Mouse (Mus musculus) heart, embryonic 16.5 days (tissue): ENCODE data around the gene Babam2. TPM values are rescaled to one million over a fixed set of nuclear protein-coding genes. Genes with fewer than 3 reads are reported as not detected.
"Not testable (repeated sequence)": the region's sequence is repeated elsewhere in the genome, so short reads cannot be mapped to it uniquely, and the experiment has no call there.

Source experiments
- ATAC-seq: fragments of 200-750 bp; cut with Nextera tagmentation; replicated peaks from 2 replicates; pipeline ENCODE4 v1.8.0; 2017; ENCODE audit warnings: moderate number of reproducible peaks; ENCODE audit not compliant: insufficient read depth, low FRiP score; ENCODE audit errors: extremely low read depth
- H3K27ac ChIP-seq: fragments of 300-500 bp; sonication (generic); 2 replicates; pipeline ENCODE4 v1.5.1; 2014; ENCODE audit warnings: mild to moderate bottlenecking, low read length, control low read depth, moderate library complexity
- H3K27me3 ChIP-seq: fragments of 300-500 bp; sonication (generic); 2 replicates; pipeline ENCODE4 v1.6.1; 2014; ENCODE audit warnings: low read length, mixed read lengths; ENCODE audit not compliant: control insufficient read depth, insufficient read depth
- H3K36me3 ChIP-seq: fragments of 300-500 bp; sonication (generic); 2 replicates; pipeline ENCODE4 v1.6.1; 2014; ENCODE audit not compliant: control insufficient read depth, insufficient read depth
- H3K4me1 ChIP-seq: fragments of 300-500 bp; sonication (generic); 2 replicates; pipeline ENCODE4 v1.6.1; 2014; ENCODE audit warnings: low read length, mixed read lengths; ENCODE audit not compliant: control insufficient read depth, insufficient read depth
- H3K4me2 ChIP-seq: fragments of 300-500 bp; sonication (generic); 2 replicates; pipeline ENCODE4 v1.6.1; 2014; ENCODE audit warnings: low read depth, mild to moderate bottlenecking, control low read depth, low read length
- H3K4me3 ChIP-seq: fragments of 300-500 bp; sonication (generic); 2 replicates; pipeline ENCODE4 v1.5.1; 2014; ENCODE audit warnings: mild to moderate bottlenecking, control low read depth, low read length
- H3K9ac ChIP-seq: fragments of 300-500 bp; sonication (generic); 2 replicates; pipeline ENCODE4 v1.6.1; 2014; ENCODE audit warnings: low read length, control low read depth
- H3K9me3 ChIP-seq: fragments of 300-500 bp; sonication (generic); replicated peaks from 2 replicates; pipeline ENCODE4 v1.6.1; 2016; ENCODE audit warnings: low read length; ENCODE audit not compliant: control insufficient read depth
- WGBS: fragments of 180-500 bp; shearing (Covaris S2); extraction: QIAGEN DNeasy Blood & Tissue Kit; methylation state at CpG from one replicate; pipeline ENCODE4 v1.1.7; 2014; 5-methylcytosine and 5-hydroxymethylcytosine counted together
- polyA plus RNA-seq: library from polyadenylated mRNA; unstranded; fragments of >200 nt; fragmentation: Nextera tagmentation; extraction: Ambion mirVana; gene quantifications from 2 replicates; pipeline ENCODE4 v1.2.1, GENCODE M21; 2015

Babam2 gene
- polyA plus RNA-seq, 1 experiment from 2014 or later, result 39.9 TPM

GRCm38 (mm10) chr5:31967526-31967925, 270.0 kb downstream of the Babam2 start:
- H3K4me3 ChIP-seq, result no peak overlapping the region
- 83% methylated on average over 4 of the region's 4 CpGs for WGBS
- no peaks in the 10 kb centered on the region for H3K36me3 ChIP-seq
- H3K27ac ChIP-seq, result no peak overlapping the region
- no peaks in the 10 kb centered on the region for H3K27me3 ChIP-seq
- no peak for ATAC-seq
- H3K9ac ChIP-seq, result no peak overlapping the region
- no peak overlapping the region for H3K4me2 ChIP-seq
- H3K4me1 ChIP-seq, result no peaks in the 10 kb centered on the region
- H3K9me3 ChIP-seq, result no peaks in the 10 kb centered on the region

- Histone ChIP-seq H3K4me2 (no peak overlapping the region), H3K9me3 (no peaks in the 10 kb centered on the region), H3K36me3 (no peaks in the 10 kb centered on the region), H3K27me3 (no peaks in the 10 kb centered on the region), H3K9ac (no peak overlapping the region), H3K4me1 (no peaks in the 10 kb centered on the region), H3K4me3 (no peak overlapping the region), H3K27ac (no peak overlapping the region)
- peak; percentile 18; the same call in 1 of the 2 replicates for ATAC-seq
- 64% methylated on average over 6 of the region's 6 CpGs for WGBS
Observed at GRCm38 (mm10) chr5:31968046-31968506, 270.6 kb downstream of the Babam2 start.

GRCm38 (mm10) chr5:31972416-31972815, 274.9 kb downstream of the Babam2 start:
- not testable (repeated sequence) for ATAC-seq, H3K27ac ChIP-seq, H3K9ac ChIP-seq, H3K27me3 ChIP-seq, H3K4me1 ChIP-seq, H3K4me3 ChIP-seq, H3K9me3 ChIP-seq, H3K36me3 ChIP-seq, H3K4me2 ChIP-seq
- WGBS, result 92% methylated on average over 1 of the region's 1 CpGs

DNA sequence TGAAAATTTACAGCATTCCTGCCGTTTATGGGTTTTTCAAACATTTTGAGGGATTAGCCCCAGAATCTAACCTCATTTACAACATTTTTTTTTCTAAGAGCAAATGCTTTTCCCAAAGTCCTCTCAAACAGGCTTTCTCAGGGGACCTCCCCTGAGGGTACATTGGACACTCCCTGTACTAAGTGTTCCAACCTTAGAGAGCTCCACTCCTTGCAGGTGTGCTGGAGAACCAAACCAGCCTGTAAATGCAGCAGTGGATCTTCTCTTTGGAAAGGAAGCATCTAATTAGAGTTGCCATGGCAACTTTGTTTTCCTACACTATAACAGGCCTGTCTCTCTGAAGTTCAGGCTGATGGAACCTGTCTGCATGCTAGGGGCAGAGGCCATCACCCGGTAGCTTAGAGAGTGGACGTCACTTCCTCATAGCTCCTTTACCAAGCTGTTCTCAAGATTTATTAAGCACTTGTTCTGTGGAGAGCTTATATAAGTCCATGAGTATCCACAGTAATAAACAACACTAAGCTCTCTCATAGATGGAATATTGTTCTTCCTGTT, 277.2 kb downstream of the Babam2 start:
- H3K9me3 ChIP-seq, result no peaks in the 10 kb centered on the region

DNA sequence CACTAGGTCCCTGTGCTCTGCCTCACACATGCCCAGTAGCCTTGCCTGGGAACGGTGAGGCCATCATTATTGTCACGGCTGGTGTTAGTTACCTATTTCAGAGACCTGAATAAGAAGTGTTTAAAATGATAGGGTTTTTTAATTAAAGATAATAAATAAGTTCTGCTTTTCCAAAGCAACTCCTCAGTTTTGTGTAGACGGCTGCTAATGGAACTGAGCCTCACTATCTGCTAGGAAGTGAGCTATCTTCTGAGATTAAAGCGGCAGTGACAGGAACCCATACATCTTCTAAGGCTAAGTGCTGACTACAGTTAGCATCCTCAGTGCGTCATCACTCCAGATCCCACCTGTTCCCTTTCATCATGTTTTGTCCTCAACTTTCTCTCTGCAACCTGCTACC, 284.6 kb downstream of the Babam2 start:
- 54% methylated on average over 5 of the region's 5 CpGs for WGBS
- Histone ChIP-seq H3K9ac (no peak overlapping the region), H3K4me2 (no peak overlapping the region), H3K9me3 (no peaks in the 10 kb centered on the region), H3K27ac (no peak overlapping the region), H3K4me1 (peaks cover 6% of the 10 kb centered on the region), H3K4me3 (no peak overlapping the region), H3K27me3 (no peaks in the 10 kb centered on the region), H3K36me3 (no peaks in the 10 kb centered on the region)
- ATAC-seq, result no peak

More for the DNA sequence above, 277.2 kb downstream of the Babam2 start:
- 60% methylated on average over 3 of the region's 3 CpGs for WGBS
- H3K4me1 ChIP-seq, result no peaks in the 10 kb centered on the region
- no peak overlapping the region for H3K9ac ChIP-seq
- H3K27me3 ChIP-seq, result no peaks in the 10 kb centered on the region
- ATAC-seq, result no peak
- no peaks in the 10 kb centered on the region for H3K36me3 ChIP-seq
- no peak overlapping the region for H3K4me2 ChIP-seq
- H3K27ac ChIP-seq, result no peak overlapping the region
- H3K4me3 ChIP-seq, result no peak overlapping the region

DNA sequence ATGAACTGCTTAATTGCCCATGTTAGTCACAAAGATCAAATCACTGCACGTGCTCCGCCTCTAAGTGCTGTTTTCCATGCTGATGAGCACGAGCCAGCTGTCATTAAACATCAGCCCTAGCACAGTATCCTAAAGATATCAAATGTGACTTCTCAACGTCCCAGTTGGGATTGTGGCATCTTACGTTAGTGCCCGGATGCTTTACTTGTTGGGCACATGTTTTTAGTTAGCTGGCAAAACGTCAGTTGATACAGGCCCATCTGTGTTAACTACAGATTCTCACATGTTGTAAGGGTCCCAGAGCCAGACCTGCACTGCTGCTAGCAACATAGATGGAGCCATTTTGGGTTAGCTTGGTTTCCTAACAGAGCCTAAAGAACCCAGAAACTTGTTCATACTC, 285.7 kb downstream of the Babam2 start:
- ATAC-seq, result no peak

GRCm38 (mm10) chr5:31983817-31984368, 286.4 kb downstream of the Babam2 start:
- 0 out of 2 replicates have a peak overlapping the region, but pooled peaks have one; percentile 10 for H3K27ac ChIP-seq
- H3K27me3 ChIP-seq, result no peaks in the 10 kb centered on the region
- no peaks in the 10 kb centered on the region for H3K9me3 ChIP-seq
- H3K4me2 ChIP-seq, result no peak overlapping the region
- H3K4me1 ChIP-seq, result peaks cover 6% of the 10 kb centered on the region
- H3K9ac ChIP-seq, result no peak overlapping the region
- 68% methylated on average over 2 of the region's 2 CpGs for WGBS
- no peak for ATAC-seq
- H3K36me3 ChIP-seq, result no peaks in the 10 kb centered on the region
- no peak overlapping the region for H3K4me3 ChIP-seq

More for the DNA sequence above, 285.7 kb downstream of the Babam2 start:
- Histone ChIP-seq H3K4me1 (peaks cover 6% of the 10 kb centered on the region), H3K4me3 (no peak overlapping the region), H3K27me3 (no peaks in the 10 kb centered on the region), H3K36me3 (no peaks in the 10 kb centered on the region), H3K9ac (no peak overlapping the region), H3K27ac (no peak overlapping the region), H3K4me2 (no peak overlapping the region), H3K9me3 (no peaks in the 10 kb centered on the region)
- WGBS, result 87% methylated on average over 7 of the region's 7 CpGs

DNA sequence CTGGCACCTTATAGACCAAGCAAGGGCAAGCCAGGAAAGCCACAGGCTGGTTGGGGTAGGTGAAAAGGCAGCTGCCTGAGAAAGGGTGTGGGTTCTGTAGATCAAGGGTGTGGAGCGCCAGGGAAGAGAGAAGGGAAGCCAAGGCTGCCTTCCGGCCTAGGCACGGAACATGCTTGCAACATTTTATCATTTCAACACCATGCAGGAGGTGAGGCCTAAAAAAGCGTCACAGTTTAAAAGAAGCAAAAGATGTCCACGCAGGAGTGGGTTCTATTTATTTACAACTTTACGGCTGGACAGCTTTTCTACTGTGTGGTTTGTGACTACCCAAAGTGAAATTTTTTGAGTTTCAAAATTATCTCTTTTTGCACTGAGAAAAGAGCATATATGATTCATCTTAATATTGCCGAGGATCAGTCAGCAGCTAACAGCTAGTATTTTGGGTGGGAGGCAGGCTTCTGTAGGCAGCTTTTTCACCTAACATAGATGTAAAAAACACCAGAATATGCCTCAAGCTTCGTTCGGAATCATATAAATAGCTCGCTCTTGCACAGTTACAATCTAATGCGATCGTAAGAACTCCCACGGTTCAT, 287.0 kb downstream of the Babam2 start:
- Histone ChIP-seq H3K27me3 (no peaks in the 10 kb centered on the region), H3K9me3 (no peaks in the 10 kb centered on the region), H3K4me2 (no peak overlapping the region), H3K9ac (no peak overlapping the region), H3K4me3 (no peak overlapping the region), H3K36me3 (no peaks in the 10 kb centered on the region), H3K27ac (0 out of 2 replicates have a peak overlapping the region, but pooled peaks have one; percentile 10), H3K4me1 (peaks cover 6% of the 10 kb centered on the region)
- 70% methylated on average over 13 of the region's 13 CpGs for WGBS
- ATAC-seq, result no peak

DNA sequence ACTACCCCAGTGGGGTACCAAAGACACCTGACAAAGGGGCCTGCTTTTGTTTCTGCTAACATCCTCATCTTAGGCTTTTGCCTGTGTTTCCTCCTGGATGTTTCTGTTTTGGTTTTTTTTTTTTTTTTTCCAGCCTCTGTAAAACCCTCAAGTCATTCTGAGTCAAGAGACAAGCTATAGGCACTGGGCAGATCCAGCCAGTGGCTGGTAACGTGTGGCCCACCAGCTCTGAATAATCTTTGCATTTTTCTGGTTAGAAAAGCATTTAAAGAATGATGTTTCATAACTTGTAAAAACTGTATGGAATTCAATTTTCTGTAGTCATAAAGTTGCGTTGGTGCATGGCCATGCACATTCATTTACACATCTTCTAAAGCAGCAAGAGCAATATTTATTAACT, 287.5 kb downstream of the Babam2 start:
- H3K4me1 ChIP-seq, result peaks cover 6% of the 10 kb centered on the region
- ATAC-seq, result no peak
- no peak overlapping the region for H3K4me2 ChIP-seq
- WGBS, result 84% methylated on average over 2 of the region's 2 CpGs
- H3K4me3 ChIP-seq, result no peak overlapping the region
- no peaks in the 10 kb centered on the region for H3K27me3 ChIP-seq
- H3K27ac ChIP-seq, result no peak overlapping the region
- no peaks in the 10 kb centered on the region for H3K9me3 ChIP-seq
- no peaks in the 10 kb centered on the region for H3K36me3 ChIP-seq
- no peak overlapping the region for H3K9ac ChIP-seq
